Mouse (Mus musculus): ENCODE results near the gene Gm867.

Gene Gm867

DNA sequence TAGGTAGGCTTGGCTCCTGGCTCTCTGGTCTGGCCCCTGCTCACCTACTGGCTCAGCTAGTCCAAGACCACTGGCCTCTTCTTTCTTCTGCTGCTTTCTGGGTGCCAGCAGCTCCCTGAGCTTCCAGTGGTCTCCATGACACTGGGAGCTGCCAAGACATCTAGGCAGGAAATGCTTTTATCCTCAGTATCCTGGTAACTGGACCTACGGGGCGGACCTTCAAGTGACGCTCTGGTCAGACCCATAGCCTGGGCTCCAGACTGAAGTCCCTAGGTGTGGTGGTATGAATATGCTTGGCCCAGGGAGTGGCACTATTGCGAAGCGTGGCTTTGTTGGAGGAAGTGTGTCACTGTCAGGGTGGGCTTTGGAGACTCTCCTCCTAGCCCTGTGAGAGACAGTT is at the start of gene Gm867:
Gene Gm867 (minus strand): TSS at position 153 of the 400 bp plus-strand sequence.
- no peak for TF ChIP-seq GATA4 (IDR thresholded peaks at IDR 0.05; ENCODE audit: insufficient replicate concordance, low read length)

DNA sequence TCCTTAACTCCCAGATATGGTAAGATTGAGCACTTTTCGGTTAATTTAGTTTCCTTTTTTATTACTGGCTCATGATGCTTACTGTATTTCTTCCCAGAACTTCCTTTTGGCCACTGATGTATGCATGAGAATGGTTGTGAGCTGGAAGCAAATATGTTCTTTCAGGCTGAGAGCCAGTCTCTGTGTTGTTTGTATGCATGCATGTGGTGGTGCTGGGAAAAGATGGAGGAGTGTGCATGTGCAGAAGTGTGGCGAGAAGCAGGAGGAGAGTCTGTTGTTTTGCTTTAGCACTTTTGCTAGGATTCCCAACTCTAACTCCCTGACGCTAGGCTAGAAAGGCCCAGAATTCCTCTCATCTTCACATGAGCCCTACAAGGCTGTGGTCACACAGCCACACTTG is 39.0 kb upstream of the Gm867 start:
- TF ChIP-seq GATA4 (IDR thresholded peaks at IDR 0.05; ENCODE audit: insufficient replicate concordance, low read length), result no peak

DNA sequence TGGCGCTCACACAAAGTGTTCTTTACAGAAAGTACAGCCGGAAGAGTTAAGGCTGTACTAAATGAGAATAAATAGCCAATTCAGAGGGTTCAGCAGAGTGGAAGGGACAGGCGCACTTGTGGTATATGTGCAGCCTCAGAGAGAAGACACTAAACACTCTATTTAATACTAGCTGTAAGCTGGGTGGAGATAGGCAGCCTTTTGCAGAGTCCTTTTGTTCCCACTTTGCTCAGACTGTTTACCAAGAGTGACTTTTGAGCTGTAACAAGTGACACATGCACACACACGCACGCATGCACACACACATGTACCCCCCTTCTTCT is 38.3 kb upstream of the Gm867 start:
- TF ChIP-seq GATA4 (IDR thresholded peaks at IDR 0.05; ENCODE audit: insufficient replicate concordance, low read length), result no peak

DNA sequence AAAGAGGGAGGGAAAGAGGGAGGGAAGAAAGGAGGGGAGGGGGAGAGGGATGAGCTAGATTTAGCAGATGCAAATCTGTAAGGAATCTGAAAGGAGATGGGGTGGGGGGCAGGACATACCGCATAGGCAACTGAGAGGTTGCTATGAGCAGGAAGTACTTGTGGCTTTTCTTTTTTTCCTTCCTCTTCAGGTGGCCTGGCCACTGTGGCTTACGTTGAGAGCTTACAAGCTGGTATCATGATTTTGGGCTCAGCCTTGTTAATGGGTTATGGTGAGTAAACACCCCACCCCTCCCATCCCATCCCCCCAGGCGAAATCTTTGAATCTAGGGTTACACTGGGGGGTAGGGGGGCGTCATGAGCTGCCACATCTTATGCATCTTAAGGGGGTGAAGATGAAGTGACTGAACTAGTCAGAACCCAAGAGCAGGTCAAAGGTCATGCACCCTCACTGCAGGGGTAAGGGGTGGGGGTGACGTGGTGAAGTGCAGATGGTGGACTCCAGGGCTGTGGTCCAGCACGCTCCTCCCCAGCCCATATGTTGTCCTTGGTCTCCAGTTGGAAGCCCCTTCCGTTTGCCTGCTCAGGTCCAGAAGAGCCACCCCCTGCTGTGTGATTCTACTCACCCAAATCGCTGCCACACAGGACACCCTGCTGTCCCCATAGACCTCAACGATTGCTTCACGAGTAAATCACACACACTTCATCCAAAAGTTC is 37.8 kb upstream of the Gm867 start:
- TF ChIP-seq GATA4 (IDR thresholded peaks at IDR 0.05; ENCODE audit: insufficient replicate concordance, low read length), result no peak

DNA sequence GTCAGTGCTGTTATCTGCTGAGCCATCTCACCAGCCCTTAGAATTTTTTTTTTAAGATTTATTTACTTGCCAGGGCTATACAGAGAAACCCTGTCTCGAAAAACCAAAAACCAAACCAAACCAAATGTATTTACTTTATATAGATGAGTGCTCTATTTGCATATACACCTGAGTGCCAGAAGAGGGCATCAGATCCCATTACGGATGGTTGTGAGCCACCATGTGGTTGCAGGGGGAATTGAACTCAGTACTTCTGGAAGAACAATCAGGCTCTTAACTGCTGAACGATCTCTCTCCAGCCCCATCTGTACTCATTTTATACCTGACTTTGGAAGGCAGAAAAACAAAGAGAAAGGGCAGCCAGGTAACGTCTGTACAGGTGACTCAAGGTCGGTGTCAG is 34.7 kb upstream of the Gm867 start:
- no peak for TF ChIP-seq GATA4 (IDR thresholded peaks at IDR 0.05; ENCODE audit: insufficient replicate concordance, low read length)

DNA sequence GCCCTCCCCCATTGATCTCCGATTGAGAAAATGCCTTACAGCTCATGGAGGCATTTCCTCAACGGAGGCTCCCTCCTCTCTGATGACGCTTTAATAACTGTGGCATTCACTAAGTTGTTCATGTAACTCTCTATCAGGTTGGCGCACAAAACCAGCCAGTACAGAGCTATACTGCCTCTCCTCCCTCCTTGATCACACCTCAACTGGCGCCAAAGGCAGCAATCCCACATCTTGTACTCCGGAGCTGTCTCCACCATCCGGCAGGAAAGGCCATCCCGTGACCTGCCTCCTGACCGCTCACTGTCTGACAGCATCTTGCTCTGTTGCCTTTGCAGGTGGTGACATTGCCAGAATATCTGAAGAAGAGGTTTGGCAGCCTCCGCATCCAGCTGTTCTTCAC is 33.4 kb upstream of the Gm867 start:
- TF ChIP-seq GATA4 (IDR thresholded peaks at IDR 0.05; ENCODE audit: insufficient replicate concordance, low read length), result no peak

DNA sequence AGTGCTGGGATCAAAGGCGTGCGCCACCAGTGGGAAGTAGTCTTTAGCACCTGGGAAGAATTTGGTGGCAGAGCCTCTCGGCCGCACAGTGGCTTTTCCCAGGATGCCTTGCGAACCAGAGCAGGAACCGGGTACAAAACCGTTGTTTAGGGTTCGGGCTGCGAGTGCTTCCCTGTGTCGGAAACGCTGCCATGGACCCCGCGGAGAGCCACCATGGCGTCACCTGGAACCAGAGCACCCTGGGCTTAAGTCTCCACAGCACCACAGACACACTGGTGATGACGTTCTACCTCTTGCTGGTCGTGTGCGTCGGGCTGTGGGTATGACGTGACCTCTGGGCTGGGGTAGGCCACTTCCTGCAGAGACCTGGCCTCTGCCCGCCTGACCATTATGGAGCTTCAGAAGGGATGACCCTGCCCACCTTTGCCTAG is 13.9 kb upstream of the Gm867 start, which contains the start of gene Gm5134:
Gene Gm5134 (plus strand): TSS at position 134 of the 431 bp plus-strand sequence.
- no peak for TF ChIP-seq GATA4 (IDR thresholded peaks at IDR 0.05; ENCODE audit: insufficient replicate concordance, low read length)

DNA sequence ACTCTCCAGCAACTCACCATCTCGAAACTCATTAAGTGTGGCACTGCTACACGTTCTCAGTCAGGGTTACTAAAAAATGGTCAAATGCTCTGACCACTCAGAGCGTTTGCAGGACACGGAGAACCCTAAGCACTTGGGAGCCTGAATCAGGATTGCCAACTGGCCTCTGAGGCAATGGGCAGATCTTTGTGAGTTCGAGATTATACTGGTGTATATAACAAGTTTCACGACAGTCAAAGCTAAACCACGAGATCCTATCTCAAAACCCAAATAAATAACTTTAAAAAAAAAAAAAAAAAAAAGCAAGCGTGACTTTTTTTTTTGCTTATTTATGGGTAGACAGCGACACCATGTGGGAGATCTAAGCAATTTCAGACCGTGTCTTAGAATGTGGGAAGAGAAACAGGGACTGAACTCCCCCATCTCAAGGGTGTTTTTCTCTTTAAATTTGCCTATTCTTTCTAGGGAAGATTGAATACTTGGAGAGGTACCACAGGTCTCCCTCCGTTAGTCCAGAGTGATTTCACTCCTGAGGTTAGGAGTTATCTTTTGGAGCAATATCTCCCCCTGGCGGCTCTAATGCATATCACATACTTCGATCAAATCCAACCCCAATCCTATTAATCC is 11.1 kb upstream of the Gm867 start:
- TF ChIP-seq GATA4 (IDR thresholded peaks at IDR 0.05; ENCODE audit: insufficient replicate concordance, low read length), result 0 out of 2 replicates have a peak, but pooled peaks have one; percentile 70

DNA sequence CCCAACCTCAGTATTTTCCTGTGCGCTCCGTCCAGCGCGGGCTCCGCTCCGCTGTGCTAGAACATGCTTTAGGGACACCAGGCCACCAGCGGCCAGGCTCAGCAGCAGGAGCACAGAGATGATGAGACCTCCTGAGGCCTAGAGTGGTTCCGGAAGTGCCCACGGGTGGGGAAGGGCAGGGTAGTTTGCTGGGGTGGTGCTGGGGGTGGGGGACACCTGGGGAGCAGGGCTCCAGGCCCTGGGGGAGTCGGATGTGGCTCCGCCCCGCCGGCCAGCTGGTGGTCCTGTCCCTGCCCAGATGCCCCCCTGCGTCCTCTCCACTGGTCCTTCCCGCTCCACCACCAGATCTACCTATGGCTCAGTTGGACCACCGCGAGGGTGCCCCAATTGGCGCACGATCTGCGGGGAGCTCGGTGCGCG is 10.3 kb upstream of the Gm867 start:
- no peak for TF ChIP-seq GATA4 (IDR thresholded peaks at IDR 0.05; ENCODE audit: insufficient replicate concordance, low read length)

DNA sequence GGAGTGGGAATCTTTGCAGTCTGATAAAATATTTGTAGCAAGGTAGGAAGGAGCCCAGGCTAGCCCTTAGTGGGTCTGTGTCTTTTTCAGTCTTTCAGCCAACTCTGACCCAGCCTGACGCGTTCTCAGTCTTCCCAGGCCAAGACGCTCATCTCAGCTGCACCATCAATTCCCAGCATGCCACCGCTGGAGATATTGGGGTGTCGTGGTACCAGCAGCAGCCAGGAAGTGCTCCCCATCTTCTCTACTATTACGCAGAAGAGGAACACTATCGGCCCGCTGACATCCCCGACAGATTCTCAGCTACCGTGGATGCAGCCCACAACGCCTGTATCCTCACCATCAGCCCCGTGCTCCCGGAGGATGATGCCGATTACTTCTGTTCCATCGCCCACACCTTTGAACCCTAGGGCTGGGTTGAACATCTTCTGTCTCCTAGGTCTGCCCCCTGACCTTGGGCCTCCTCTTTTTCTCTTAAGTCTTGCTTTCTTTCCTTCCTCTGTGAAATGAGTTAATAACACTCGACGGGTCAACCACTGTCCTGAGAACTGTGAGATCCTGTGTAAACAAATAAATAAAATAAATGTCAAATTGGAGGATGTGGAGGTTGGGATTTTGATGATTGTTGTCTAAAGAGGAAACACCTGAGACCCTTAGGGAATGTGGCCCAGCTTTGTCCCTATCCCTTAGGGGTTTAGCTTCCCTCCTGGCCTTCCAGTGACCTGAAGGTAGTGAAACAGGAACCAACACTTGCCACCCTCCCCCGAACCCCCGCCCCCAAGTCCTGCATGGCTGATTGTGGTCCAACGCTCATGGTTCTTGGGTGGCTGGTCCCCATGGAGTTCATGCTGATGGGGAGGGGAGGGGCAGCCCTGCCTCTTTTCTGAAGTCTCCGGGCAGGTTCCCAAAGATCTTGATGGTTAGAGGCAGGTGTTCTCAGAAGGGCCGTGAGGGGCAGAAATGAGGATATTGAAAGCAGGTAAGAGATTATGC is 8.9 kb upstream of the Gm867 start:
- no peak for TF ChIP-seq GATA4 (IDR thresholded peaks at IDR 0.05; ENCODE audit: insufficient replicate concordance, low read length)

DNA sequence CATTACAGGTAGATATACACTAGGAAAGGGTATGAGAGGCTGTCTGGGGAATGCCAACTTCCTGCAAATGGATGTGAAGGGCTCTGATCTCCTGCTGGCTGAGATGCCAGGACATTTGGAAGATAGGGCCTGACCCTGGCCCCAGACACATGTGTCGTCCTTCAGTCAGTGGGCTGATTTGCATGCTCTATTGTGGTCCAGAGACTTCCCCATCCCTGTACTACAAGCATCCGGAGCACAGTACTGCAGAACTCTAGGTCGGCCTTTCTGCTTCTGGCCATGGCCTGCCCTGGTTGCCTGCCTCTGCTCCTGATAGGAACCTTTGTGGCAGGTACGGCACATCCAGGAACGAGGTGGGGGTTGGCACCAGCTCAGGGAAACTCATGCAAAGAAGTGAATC is 7.6 kb upstream of the Gm867 start:
- no peak for TF ChIP-seq GATA4 (IDR thresholded peaks at IDR 0.05; ENCODE audit: insufficient replicate concordance, low read length)

DNA sequence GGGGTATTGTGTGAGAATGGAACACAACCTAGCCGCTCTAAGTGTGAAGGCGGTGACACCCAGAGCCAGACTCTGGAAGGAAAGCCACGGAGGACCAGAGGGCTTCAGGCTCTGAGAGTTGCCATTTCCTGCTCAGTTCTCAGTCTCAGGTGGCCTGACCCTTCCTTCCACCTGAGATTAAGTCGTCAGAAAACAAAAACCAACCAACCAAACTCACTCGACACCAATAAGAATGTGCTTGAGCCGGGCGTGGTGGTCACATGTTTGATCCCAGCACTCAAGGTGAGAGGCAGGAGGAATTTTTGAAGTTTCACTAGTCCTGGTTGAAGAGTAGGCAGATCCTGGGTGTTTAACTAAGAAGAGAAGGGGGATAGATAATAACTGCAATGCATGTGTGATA is 5.4 kb upstream of the Gm867 start:
- no peak for TF ChIP-seq GATA4 (IDR thresholded peaks at IDR 0.05; ENCODE audit: insufficient replicate concordance, low read length)

DNA sequence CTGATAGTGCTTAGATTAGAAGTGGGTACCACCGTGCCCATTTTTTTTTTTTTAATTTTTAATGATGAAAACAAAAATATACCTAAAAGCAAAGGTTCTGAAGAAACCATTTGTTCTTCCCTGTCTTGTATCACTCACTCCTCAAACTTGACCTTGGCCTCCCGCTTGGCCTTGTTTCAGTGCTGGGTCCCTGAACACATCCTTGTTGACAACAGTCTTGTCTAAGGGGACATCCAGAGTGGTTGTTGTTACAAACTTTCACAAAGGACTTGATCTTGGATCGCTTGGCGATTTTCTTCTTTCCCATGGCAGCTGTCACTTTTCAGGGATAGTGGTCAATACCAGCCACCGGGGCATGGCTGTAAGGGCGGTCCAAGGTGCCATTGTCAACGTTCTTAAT is 4.7 kb upstream of the Gm867 start:
- no peak for TF ChIP-seq GATA4 (IDR thresholded peaks at IDR 0.05; ENCODE audit: insufficient replicate concordance, low read length)

DNA sequence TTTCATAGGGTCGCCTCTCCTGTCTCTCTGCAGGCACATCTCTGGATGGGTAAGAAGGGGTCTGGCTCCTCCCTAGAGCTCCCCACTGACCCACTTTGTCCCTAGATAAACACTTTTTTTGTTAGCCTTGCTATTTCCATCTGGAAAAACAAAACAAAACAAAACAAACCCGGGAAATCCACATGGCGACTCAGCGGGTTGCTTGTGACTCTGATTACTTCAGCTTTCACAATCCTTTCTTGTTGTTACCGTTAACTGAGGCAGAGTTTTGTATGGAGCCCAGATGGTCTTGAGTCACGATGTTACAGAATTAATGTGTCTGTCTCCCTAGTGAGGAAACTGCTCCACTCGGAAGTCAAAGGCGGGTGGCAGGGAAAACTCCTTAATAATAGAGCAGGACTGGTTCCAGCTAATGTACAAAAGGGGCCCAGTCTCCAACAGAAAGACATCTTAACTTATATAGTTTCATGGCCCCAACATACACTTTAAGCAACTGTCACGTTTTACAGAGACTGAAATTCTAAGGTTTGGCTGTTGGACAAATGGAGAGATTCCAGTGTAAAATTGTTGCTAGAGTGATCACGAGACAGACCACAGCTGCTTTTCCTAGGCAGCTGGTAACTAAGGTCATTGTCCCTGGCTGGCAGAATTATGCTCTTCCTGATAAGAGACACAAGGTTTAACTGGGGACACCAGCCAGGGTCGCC is 3.7 kb upstream of the Gm867 start:
- peak; percentile 83; the same call in 1 of the 2 replicates for TF ChIP-seq GATA4 (IDR thresholded peaks at IDR 0.05; ENCODE audit: insufficient replicate concordance, low read length)

Measured in liver, adult (tissue).